Mouse (Mus musculus) thymus, postnatal 0 days (tissue): Measurements from ENCODE around the gene Rsc1a1. TPM values are rescaled to one million over a fixed set of nuclear protein-coding genes. Genes with fewer than 3 reads are reported as not detected.
A peak's percentile ranks its signal among the peaks of the same experiment; 100 is the strongest.

Experiments used
- DNase-seq: peaks from one replicate; pipeline ENCODE4 v3.0.0-alpha.2; 2015; ENCODE audit warnings: low spot score
- polyA plus RNA-seq: library from polyadenylated mRNA; unstranded; fragments of >200 nt; fragmentation: Nextera tagmentation; extraction: Ambion mirVana; gene quantifications from 2 replicates; pipeline ENCODE4 v1.2.1, GENCODE M21; 2015

The Rsc1a1 gene
- not detected in 2 replicates for polyA plus RNA-seq

DNA sequence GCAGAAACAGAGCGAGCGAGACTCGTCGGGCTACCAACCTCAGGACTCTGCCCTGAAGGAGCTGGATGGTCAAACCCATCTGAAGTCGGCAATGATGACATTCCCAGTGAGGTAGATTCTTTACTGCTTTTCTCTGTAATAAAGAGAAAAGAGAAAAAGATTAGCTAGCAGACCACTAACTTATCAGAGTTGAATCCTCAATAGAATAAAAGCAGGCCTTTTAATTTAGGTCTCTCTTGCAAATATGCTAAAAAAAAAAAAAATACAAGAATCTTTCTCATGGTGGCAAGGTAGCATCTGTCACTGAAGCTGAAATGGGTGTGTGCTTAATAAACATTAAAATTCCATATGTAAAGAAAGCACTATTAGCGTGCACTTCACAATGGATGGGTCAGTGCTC is at the start of gene Rsc1a1:
TSS of gene Rsc1a1 (minus strand) at position 101 of the 400 bp plus-strand sequence.
- no peak for DNase-seq

DNA sequence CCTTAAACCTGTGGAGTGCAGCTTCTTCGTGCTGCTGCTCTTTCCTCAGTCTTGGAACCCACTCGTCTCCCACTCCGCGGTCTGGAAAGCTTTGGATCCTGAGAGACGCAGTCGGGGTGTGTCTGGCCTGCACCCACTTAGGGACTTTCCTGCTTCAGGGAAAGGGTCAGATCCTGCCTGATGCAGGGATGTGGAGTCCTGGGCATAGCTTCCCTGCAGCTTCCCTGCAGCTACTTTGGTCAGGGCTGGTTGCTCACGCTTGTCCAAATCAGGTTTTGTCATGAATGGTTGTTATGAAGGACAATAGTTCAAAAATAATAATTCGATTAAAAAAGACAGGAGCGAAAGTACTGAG is 49.8 kb upstream of the Rsc1a1 start:
- no peak for DNase-seq

DNA sequence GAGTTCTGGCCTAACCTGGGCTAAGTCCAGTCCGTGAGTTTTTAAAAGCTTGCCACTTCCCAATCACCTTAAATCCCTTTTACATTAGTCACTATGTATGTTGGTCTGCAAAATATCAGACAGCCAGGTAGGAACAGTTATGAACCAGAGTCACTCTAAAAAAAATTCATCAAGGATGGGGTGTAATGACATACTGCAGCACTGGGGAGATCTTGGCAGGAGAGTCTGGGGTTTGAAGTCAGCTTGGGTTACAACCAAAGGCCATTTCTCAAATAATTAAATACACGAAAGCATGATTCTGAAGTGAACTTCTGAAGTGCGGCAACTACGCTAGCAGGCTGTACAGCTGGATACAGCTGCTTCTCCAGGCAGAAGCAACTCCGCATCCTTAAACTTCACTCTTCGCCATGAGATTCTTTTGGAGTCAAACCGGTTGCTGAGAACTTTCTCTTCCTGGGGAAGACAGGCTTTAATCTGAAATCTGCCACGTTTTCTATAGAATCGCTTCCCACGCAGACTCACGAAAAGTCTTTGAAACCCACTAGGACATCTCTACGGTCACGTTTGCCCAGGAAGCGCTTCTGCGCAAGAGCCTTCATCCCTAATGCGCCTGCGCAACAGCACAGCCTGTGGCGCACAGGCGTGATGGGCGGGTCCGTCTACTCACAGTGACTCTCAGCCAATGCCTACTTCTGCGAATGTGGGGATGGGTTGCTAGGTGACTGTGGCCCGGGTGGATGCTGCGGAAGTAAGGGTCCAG is 49.2 kb upstream of the Rsc1a1 start:
- peak; percentile 97 for DNase-seq

GRCm38 (mm10) chr4:141731766-141732165 is 46.4 kb upstream of the Rsc1a1 start:
- no peak for DNase-seq

DNA sequence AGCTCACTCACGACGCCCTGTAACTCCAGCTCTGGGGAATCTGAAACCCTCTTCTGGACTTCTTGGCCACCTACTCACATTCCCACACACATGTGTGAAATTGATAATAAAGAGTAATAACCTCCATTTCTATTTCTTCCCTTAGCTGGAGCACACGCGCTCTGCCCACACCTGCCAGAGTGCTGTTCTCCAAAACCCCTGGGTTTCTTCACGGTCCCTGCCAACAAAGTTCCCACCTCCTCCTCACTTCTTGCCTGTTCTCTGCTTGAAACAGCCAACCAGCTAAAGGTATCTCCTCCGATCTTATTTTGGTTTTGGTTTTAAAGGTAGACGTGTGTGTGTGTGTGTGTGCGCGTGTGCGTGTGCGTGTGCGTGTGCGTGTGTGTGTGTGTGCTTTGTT is 45.0 kb upstream of the Rsc1a1 start:
- DNase-seq = no peak

DNA sequence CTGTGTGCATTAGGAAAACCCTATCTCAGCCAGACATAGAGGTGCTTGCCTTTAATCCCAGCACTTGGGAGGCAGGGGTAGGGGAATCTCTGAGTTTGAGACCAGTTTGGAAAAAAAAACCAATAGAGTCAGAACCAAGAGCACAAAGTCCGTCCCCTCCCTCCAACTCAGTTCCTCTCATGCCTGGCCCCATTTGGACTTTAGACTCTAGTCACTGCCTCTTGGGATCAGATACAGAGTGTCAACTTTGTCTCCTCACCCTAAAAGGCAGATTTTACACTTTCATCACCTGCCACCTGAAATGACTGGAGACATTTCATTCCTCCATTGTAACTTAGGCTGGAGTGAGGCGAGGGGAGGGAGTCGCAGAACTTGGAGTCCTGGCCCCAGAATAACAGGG is 43.9 kb upstream of the Rsc1a1 start:
- no peak for DNase-seq

- DNase-seq = no peak
These were observed 40.3 kb upstream of the Rsc1a1 start for GRCm38 (mm10) chr4:141725738-141726137.

- DNase-seq = no peak
These were observed 39.9 kb upstream of the Rsc1a1 start for GRCm38 (mm10) chr4:141725277-141725676.

GRCm38 (mm10) chr4:141724594-141724993 is 39.2 kb upstream of the Rsc1a1 start:
- DNase-seq = no peak

- no peak for DNase-seq
These were observed 38.3 kb upstream of the Rsc1a1 start for GRCm38 (mm10) chr4:141723673-141724068.

DNA sequence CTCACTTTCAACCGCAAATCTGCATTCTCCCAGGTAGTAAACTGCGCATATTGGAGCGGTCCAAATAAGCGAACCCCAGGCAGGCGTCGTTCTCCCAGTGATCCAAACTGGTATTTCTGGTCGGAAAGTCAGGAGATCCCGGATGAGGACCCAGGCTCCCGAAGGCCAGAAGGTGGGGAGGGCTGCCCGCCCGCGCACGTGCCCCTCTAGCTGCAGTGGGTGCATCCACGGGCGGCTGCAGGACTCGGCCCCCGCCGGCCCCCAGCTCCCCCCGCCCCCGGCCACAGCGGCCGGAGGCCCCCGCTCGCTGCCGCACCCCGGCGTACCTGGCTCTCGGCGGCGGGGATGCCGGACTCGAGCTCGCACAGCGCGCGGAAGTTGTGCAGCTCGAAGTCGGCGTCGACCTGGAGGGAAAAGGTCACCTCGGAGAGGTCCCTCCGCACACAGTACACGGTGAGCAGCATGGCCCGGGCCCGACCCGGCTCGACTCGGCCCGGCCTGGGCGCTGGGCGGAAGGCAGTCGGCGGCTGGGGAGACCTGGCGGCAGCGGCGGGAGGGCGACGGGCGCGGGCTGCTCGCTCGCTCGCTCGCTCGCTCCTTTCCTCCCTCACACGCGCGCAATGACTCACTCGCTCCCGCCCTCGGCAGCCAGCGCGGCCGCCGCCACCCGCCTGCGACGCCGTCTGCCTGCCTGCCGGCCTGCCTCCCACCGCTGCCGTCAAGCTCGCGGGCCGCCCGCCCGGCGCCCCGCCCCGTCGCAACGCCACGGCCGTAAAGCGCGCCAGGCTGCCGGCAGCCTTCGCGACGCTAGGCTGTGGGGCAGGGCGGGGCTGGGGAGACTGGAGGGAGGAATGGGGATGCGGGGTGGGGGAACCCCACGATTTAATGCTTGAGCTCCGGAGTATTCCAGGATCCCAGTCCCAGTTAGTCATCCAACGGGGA is 37.6 kb upstream of the Rsc1a1 start, which contains the start of gene Ddi2:
TSS of gene Ddi2 (minus strand) at position 689 of the 942 bp plus-strand sequence.
- peak; percentile 91 for DNase-seq

GRCm38 (mm10) chr4:141721961-141722360 is 36.6 kb upstream of the Rsc1a1 start:
- DNase-seq = no peak

DNA sequence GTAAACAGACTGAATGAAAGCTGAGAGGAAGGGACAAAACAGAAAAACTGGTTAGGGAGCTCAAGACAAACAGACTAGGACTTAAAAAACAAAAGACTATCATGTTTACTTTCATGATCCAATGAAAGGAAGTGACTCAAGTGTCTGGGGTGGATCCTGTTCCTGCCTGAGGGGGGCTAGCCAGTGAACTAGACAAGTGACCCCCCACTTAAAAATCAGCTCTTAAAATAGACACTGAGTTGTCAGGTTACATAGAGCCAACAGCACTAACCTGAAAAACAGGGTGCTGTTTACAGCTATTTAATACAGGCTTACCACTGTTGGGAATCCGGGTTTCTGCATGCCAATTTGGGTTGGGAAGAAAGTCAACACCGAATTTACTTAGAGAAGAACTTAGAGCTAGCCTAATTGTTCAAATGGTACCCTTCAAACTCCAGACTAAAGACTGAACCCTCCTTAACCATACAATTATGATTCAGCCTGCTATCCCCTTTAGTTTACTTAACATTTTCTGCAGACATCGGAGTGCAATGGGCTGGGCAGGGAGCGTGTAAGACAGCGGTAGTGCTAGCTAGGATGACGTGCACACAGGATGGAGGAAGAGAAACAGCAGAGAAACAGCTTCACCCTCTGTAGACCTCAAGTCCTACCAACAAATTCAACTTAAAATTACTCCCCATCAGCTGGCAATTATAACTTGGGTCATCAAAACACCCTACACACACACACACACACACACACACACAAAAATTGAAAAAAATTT is 35.5 kb upstream of the Rsc1a1 start:
- no peak for DNase-seq

DNA sequence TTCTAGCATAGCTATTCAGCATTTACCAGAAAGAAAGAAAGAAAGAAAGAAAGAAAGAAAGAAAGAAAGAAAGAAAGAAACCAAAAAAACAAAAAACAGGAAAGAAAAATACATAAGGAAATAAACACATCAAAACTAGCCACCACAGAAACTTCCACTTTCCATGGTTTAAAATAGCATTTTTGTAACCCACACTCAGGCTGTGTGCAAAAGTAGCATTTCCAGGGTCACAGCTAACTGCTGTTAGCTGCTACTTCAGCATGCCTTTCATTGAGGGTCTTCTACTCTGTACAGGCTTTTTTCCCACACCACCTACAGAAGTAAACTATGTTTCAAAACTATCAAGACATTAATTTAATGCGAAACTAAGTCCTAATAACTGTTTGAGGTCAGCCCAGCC is 33.9 kb upstream of the Rsc1a1 start:
- DNase-seq = no peak

DNA sequence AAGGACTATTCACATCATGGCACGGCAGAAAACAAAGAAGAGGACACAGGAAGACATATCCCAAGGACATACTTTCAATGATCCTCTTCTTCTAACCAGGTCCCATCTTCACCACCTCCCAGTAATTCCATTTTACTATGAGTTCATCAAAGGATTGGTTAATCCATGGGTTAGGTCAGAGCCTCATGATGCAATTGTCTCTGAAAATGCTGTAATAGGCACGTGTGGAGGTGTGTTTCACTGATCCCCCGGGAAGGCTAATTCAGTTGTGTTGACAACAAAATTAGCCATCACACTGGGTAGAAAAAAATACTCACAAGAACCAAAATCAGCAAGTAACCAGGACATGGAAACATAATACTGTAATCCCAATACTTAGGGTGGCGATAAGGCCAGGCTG is 32.2 kb upstream of the Rsc1a1 start:
- no peak for DNase-seq

DNA sequence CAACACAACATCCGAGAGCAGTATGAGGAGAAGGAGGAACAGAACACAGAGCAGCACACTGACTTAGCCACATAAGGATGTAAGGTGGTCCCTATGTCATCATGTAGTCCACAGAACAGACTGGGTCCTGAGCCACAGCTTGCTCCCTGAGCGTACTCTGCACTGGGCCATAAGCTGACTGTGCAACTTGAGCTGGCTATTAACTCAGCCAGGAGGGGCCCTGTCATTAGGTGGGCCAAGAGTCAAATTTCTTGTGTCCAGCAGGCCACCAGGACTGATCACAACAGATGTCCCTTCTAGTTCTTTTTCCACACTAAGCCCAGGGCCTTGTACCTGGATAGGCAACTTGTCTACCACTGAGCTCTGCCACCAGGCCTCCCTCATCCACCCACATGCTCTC is 29.6 kb upstream of the Rsc1a1 start:
- no peak for DNase-seq

DNA sequence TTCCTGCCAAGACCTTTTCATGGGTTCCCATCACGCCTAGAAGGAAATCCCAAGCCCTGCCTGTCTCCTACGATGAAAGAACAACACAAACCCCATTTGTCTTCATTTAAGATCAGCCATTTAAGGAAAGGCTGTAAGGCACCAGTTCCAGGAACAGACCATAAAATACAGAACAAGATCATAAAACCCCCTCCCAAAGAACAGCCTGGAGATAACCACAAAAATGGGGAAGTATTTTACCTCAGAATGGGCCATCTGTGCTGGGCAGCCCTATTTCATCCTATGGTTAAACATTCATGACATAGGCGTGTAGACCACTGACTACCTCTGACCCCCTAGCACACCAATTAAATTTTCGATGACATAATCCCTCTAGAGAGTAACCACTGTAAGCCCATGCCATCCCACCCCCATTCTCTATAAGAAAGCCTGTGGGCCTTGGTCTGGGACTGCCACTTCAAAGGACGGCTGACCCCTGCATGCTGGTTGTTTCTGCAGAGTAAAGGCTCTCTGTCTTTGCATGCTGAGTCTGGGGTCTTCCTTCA is 28.3 kb upstream of the Rsc1a1 start:
- DNase-seq = no peak

- DNase-seq = no peak
These were observed 25.9 kb upstream of the Rsc1a1 start for GRCm38 (mm10) chr4:141711250-141711649.

- no peak for DNase-seq
These were observed 23.6 kb upstream of the Rsc1a1 start for GRCm38 (mm10) chr4:141708971-141709370.

DNA sequence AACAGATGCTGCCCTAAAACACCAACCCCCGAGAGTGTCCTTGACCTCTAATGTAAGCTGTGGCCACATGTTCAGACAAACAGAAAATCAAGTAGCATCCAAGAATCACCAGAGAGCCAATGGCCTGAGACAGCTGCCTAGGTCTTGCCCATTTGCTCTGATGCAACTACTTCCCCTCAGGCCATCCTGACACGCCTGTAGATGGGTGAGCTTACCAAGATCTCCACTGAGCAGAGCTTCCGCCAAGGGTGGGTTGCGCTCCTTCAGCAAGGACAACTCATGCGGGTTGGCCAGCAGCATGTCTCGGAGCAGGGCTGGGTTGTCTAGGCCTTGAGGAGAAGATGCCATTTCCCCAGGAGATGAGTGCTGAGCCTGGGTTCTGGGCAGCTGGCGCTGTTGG is 22.6 kb upstream of the Rsc1a1 start:
- DNase-seq = no peak

GRCm38 (mm10) chr4:141705331-141705730 is 19.9 kb upstream of the Rsc1a1 start:
- no peak for DNase-seq
